Mouse (Mus musculus) C2C12 (cell line): ENCODE data around the gene Fdxacb1.

Experiments used
- CEBPB ChIP-seq: IDR thresholded peaks from one replicate; pipeline ENCODE4 v1.6.1; 2011; ENCODE audit warnings: low read depth, mild to moderate bottlenecking, control low read depth, moderate library complexity
- CTCF ChIP-seq: IDR thresholded peaks from one replicate; pipeline ENCODE4 v1.5.1; 2011; ENCODE audit not compliant: control insufficient read depth, insufficient read depth, insufficient read length
- MYOG ChIP-seq: IDR thresholded peaks from one replicate; pipeline ENCODE4 v1.6.1; 2011; ENCODE audit not compliant: control insufficient read depth, insufficient read length; ENCODE audit errors: extremely low read depth
- USF1 ChIP-seq: IDR thresholded peaks from one replicate; pipeline ENCODE4 v1.6.1; 2011; ENCODE audit warnings: low read depth, mild to moderate bottlenecking, control low read depth, moderate library complexity

GRCm38 (mm10) chr9:50727925-50728651 lies 39.9 kb upstream of the Fdxacb1 start:
- TF ChIP-seq CTCF (no peak), MYOG (no peak), USF1 (no peak), CEBPB (no peak)
